Mouse (Mus musculus): Measurements from ENCODE around the gene Bcl6b.
A peak's percentile ranks its signal among the peaks of the same experiment; 100 is the strongest.

DNA sequence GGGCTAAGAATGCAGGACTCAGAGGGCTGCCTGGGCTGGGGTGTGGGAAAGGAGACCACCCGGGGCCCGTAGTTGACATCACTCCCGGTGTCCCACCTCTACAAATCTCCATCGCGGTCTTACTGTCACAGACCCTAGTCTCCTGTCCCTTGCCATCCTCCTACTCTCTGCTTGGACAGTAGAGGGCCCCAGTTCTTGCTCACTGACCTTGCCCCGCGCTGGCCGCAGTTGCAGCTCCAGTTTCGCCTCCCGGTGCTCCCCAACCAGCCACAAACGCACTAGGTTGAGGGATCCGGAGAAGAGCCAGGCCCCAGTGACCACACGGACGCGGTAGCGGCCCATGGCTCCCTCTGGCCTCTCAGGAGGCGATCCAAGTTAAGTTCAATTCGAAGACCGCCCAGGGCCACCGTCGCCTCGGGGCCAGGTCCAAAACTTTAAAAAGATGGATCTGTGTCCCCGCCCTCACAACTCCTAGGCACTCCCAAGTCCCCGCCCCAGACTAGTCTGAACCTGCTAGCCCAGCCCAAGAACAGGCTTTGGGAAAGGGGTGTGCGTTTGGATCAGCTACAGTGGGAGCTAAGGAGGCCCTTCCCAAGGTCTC is 25.4 kb upstream of the Bcl6b start, which contains the start of gene Alox12:
- TF ChIP-seq CTCF (IDR thresholded peaks at IDR 0.05; ENCODE audit: borderline replicate concordance, insufficient read depth, low read depth, low read length) (peak; percentile 54; the same call in 1 of the 2 replicates), POLR2A (IDR thresholded peaks at IDR 0.05; ENCODE audit: borderline replicate concordance, insufficient read depth, low read length) (no peak)

Measured in cerebellum, adult 2 months (tissue).